Mouse (Mus musculus) liver, embryonic 15.5 days (tissue): ENCODE measurements around the gene Cyp27a1. TPM values are rescaled to one million over a fixed set of nuclear protein-coding genes. Genes with fewer than 3 reads are reported as not detected.
A peak's percentile ranks its signal among the peaks of the same experiment; 100 is the strongest.

Experiments
- ATAC-seq: fragments of 200-750 bp; cut with Nextera tagmentation; 2 replicates; pipeline ENCODE4 v1.8.0; 2017; ENCODE audit warnings: moderate number of reproducible peaks, mild to moderate bottlenecking, moderate library complexity; ENCODE audit not compliant: insufficient read depth
- H3K27ac ChIP-seq: fragments of 300-500 bp; sonication (generic); replicated peaks from 2 replicates; pipeline ENCODE4 v1.5.1; 2015; ENCODE audit warnings: mild to moderate bottlenecking, inconsistent platforms
- H3K27me3 ChIP-seq: fragments of 300-500 bp; sonication (generic); 2 replicates; pipeline ENCODE4 v1.6.1; 2015; ENCODE audit warnings: mild to moderate bottlenecking, inconsistent platforms
- H3K36me3 ChIP-seq: fragments of 300-500 bp; sonication (generic); replicated peaks from 2 replicates; pipeline ENCODE4 v1.6.1; 2015; ENCODE audit warnings: moderate library complexity, mild to moderate bottlenecking, inconsistent platforms
- H3K4me1 ChIP-seq: fragments of 300-500 bp; sonication (generic); replicated peaks from 2 replicates; pipeline ENCODE4 v1.6.1; 2015; ENCODE audit warnings: inconsistent platforms
- H3K4me2 ChIP-seq: fragments of 300-500 bp; sonication (generic); 2 replicates; pipeline ENCODE4 v1.6.1; 2015; ENCODE audit warnings: moderate library complexity, mild to moderate bottlenecking, inconsistent platforms
- H3K4me3 ChIP-seq: fragments of 300-500 bp; sonication (generic); replicated peaks from 2 replicates; pipeline ENCODE4 v1.5.1; 2015; ENCODE audit warnings: mild to moderate bottlenecking, inconsistent platforms
- H3K9ac ChIP-seq: fragments of 300-500 bp; sonication (generic); 2 replicates; pipeline ENCODE4 v1.6.1; 2015; ENCODE audit warnings: moderate library complexity, mild to moderate bottlenecking, inconsistent platforms
- H3K9me3 ChIP-seq: fragments of 300-500 bp; sonication (generic); replicated peaks from 2 replicates; pipeline ENCODE4 v1.6.1; 2016; ENCODE audit warnings: inconsistent platforms
- WGBS: fragments of 180-500 bp; shearing (Covaris S2); methylation state at CpG from one replicate; pipeline ENCODE4 v1.1.7; 2015; ENCODE audit warnings: mixed read lengths; ENCODE audit not compliant: insufficient replicate concordance; 5-methylcytosine and 5-hydroxymethylcytosine counted together
- polyA plus RNA-seq: library from polyadenylated mRNA; unstranded; fragments of >200 nt; fragmentation: Nextera tagmentation; extraction: Ambion mirVana; gene quantifications from 2 replicates; pipeline ENCODE4 v1.2.1, GENCODE M21; 2015

Gene Cyp27a1
- 5.8 TPM in 2 replicates for polyA plus RNA-seq

DNA sequence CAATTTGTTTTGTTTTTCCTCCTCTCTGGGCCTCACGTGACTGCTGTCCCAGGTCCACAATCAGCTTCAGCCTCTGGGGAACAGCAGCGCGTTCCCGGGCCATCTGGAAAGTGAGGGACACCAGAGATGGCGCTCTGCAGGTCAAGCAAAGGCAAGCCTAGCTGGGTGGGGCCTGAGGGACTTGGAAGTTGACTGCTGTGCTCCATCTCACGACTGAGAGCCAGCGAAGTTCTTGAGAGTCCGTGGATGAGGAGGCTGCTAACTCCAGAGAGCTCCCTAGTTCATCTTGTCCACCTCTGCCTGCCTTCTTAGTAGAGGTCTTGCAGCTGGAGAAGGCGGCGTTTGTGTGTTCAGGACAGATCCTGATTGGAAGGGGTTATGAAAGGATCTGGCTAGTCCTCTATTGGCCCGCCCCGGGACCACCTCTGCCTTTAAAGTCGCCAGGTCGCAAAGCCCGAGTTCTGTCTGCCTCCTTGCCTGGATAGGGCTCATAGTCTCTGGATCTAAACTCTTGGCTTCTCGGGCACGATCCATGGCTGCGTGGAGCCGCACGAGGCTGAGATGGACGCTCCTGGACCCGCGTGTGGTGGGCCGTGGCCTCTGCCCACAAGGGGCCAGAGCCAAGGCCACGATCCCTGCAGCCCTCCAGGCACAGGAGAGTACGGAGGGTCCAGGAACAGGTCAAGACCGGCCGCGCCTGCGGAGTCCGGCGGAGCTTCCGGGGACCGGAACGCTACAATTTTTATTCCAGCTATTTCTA, at the start of gene Cyp27a1:
Cyp27a1 (plus strand) TSS at position 476 of the 760 bp plus-strand sequence.
- 0 out of 2 replicates have a peak, but pooled peaks cover 3% of the 10 kb centered on the region for H3K4me1 ChIP-seq
- peaks cover 15% of the 10 kb centered on the region for H3K27me3 ChIP-seq
- WGBS: 8% methylated on average over 35 of the region's 35 CpGs
- H3K9me3 ChIP-seq: no peaks in the 10 kb centered on the region
- H3K4me2 ChIP-seq: peak within 1 kb of the TSS; percentile 68
- peak within 1 kb of the TSS; percentile 61 for H3K27ac ChIP-seq
- H3K9ac ChIP-seq: peak within 1 kb of the TSS; percentile 43
- peak within 1 kb of the TSS; percentile 53 for H3K4me3 ChIP-seq
- ATAC-seq: peak; percentile 68
- no peaks in the 10 kb centered on the region for H3K36me3 ChIP-seq

DNA sequence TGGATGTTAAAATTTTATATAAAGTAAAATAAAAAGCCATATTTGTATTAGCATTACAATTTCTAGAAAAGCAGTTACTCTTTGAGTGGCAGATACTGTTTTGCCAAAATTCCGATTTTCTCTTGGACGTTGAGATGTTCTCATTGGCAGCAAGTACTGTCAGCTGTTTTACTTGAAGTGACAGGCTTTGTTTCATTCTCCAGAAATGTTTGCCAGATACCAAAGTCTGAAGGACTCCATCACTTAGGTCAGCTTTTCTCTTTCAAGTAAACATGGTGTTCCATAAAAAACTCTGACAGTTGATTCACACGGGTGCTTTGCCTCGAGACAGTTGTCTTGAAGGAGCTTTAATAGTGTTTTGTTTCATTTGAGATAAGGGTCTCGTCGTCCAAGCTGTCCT, 48.2 kb upstream of the Cyp27a1 start:
- Histone ChIP-seq H3K9ac (no peak overlapping the region), H3K4me3 (no peak overlapping the region), H3K36me3 (no peaks in the 10 kb centered on the region; the same call in 1 of the 2 replicates), H3K4me1 (peaks cover 38% of the 10 kb centered on the region), H3K27me3 (no peaks in the 10 kb centered on the region), H3K4me2 (no peak overlapping the region), H3K9me3 (no peaks in the 10 kb centered on the region), H3K27ac (no peak overlapping the region)
- 60% methylated on average over 6 of the region's 6 CpGs for WGBS
- ATAC-seq: no peak

DNA sequence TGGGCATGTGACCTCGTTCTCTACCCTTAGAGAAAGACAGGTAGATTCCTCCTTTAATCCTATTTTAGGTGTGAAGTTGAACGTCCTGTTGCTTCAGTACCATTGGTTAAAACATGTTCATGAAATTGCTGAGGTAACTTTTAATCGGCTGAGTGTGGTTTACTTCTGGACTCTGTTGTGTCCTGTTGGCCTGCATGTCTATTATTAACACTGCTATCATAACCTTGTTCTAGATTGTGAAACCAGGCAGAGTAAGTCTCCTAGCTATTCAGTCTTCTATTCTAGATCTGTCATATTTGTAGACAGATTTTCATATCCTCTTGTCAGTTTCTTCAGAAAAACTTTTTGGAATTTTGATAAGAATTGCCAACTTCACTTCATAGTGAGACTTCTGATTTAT, 45.0 kb upstream of the Cyp27a1 start:
- H3K4me3 ChIP-seq: no peak overlapping the region
- peaks cover 27% of the 10 kb centered on the region for H3K4me1 ChIP-seq
- H3K36me3 ChIP-seq: peaks cover 9% of the 10 kb centered on the region; the same call in 1 of the 2 replicates
- no peak for ATAC-seq
- H3K27me3 ChIP-seq: no peaks in the 10 kb centered on the region
- H3K4me2 ChIP-seq: no peak overlapping the region
- H3K9me3 ChIP-seq: no peaks in the 10 kb centered on the region
- WGBS: 67% methylated on average over 3 of the region's 3 CpGs
- no peak overlapping the region for H3K27ac ChIP-seq
- no peak overlapping the region for H3K9ac ChIP-seq

DNA sequence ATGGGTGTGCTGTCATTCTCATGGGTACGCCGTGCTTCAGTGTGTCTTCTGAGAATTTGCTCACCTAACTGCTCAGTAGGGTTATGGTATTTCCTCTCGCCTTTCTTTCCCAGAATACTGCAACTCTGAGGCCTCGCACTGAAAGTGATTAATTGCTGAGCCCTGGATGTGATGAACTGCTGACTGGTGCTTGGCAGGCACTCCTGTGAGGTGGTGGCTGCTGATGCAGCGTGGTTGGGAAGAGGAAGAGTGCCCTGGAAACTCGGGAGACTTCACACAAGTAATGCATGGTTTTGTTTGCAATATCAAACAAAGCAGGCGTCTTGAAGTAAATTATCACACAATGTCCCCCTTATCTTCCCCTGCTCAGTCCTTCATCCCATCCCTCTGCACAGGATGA, 40.6 kb upstream of the Cyp27a1 start:
- Histone ChIP-seq H3K9me3 (no peaks in the 10 kb centered on the region), H3K4me3 (no peak overlapping the region), H3K9ac (no peak overlapping the region), H3K4me2 (no peak overlapping the region), H3K27me3 (no peaks in the 10 kb centered on the region), H3K36me3 (peaks cover 14% of the 10 kb centered on the region; the same call in 1 of the 2 replicates), H3K4me1 (peaks cover 12% of the 10 kb centered on the region), H3K27ac (no peak overlapping the region)
- no peak for ATAC-seq
- WGBS: 59% methylated on average over 7 of the region's 7 CpGs

DNA sequence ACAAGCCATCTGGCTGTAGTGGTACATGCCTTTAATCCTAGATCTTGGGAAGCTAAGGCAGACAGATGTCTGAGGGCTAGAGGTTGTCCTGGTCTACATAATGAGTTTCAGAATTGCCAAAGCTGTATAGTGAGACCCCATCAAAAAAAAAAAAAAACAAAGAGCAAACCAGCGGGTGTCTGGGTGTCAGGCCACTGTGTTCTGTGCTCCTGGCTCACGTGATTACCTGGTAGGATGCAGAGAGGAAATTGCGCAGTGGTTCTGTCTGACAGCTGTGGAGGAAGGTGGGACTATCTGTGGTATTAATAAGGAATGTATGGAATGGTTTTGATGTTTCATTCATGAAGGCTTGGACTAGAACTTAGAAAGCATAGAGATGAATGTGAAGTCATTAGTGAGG, 36.5 kb upstream of the Cyp27a1 start:
- Histone ChIP-seq H3K9ac (no peak overlapping the region), H3K4me2 (no peak overlapping the region), H3K27ac (no peak overlapping the region), H3K36me3 (peaks cover 41% of the 10 kb centered on the region), H3K4me1 (peaks cover 12% of the 10 kb centered on the region), H3K9me3 (no peaks in the 10 kb centered on the region), H3K4me3 (no peak overlapping the region), H3K27me3 (no peaks in the 10 kb centered on the region)
- 74% methylated on average over 3 of the region's 3 CpGs for WGBS
- no peak for ATAC-seq

DNA sequence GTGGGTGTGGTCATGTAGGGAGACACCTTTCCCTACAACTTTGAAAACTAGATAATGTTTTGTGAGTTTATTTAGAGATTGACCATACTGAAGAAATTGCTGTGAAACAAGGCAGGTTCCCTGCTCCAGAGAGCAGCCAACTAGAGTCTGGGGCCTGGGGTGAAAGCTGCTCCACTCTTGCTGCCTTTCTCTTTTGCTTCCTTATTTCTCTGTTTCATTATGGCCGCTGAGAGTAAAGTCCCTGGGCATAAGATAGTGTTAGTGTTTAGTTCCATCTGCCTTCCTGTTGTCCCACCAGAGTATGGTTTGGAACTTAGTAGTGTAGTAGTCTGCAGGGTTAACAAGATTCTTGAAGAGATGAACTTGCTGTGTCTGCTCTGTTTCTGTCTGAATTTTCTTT, 35.5 kb upstream of the Cyp27a1 start:
- Histone ChIP-seq H3K9me3 (no peaks in the 10 kb centered on the region), H3K27me3 (no peaks in the 10 kb centered on the region), H3K4me1 (peaks cover 8% of the 10 kb centered on the region), H3K4me3 (no peak overlapping the region), H3K9ac (no peak overlapping the region), H3K4me2 (no peak overlapping the region), H3K36me3 (peaks cover 44% of the 10 kb centered on the region), H3K27ac (no peak overlapping the region)
- 47% methylated on average over 1 of the region's 1 CpGs for WGBS
- no peak for ATAC-seq

DNA sequence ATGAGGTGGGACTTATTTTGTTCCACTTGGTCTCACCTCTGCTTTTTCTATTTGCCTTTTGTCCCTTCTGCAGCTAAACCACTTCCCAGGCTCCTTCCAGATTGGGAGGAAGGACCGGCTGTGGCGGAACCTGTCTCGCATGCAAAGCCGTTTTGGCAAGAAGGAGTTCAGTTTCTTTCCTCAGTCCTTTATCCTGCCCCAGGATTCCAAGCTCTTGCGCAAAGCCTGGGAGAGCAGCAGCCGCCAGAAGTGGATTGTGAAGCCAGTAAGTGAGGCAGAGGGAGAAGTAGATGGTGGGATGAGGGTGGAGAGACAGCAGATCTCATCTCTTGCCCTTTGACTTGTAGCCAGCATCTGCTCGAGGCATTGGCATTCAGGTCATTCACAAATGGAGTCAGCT, 26.2 kb upstream of the Cyp27a1 start:
- Histone ChIP-seq H3K36me3 (peaks cover 81% of the 10 kb centered on the region), H3K4me3 (no peak overlapping the region), H3K4me2 (no peak overlapping the region), H3K27ac (no peak overlapping the region), H3K9me3 (no peaks in the 10 kb centered on the region), H3K4me1 (no peaks in the 10 kb centered on the region), H3K9ac (no peak overlapping the region), H3K27me3 (no peaks in the 10 kb centered on the region)
- WGBS: 86% methylated on average over 7 of the region's 7 CpGs
- ATAC-seq: no peak

DNA sequence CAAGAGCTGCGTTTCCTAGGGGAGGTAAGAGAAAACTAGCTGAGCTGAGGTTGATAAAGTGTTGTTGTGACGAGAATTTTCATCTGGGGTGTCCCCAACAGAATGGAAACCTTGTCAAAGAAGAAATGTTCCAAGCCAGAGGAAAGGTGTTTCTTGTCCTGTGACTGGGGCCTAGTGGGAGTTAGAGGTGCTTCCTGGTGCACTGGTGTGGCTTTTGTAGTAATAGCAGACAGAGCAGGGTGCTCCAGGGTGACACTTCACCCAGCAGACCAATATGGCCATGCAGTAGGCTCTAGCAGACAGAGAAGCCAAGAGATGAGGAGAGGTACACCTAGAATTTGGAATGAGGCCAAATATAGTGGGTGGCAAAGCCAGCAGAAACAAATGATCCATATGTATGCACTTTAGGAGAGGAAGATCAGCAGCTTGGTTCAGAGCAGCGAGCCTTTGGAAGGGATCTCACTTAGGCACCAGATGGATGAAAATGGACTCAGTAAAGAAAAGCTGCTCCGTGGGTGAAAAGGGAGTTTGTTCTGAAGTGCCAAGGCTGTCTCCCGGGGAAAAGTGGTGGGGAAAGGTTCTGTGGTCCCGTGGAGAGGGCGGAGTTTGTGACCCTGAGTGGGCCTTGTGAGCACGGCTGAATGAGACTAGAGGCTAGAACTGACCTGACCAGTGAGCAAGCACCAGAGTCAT, 19.3 kb upstream of the Cyp27a1 start:
- Histone ChIP-seq H3K9me3 (no peaks in the 10 kb centered on the region), H3K4me3 (no peak overlapping the region), H3K27ac (no peak overlapping the region), H3K4me1 (0 out of 2 replicates have a peak, but pooled peaks cover under 1% of the 10 kb centered on the region), H3K4me2 (no peak overlapping the region), H3K9ac (no peak overlapping the region), H3K36me3 (peaks cover 56% of the 10 kb centered on the region), H3K27me3 (no peaks in the 10 kb centered on the region)
- ATAC-seq: no peak
- 65% methylated on average over 8 of the region's 8 CpGs for WGBS

DNA sequence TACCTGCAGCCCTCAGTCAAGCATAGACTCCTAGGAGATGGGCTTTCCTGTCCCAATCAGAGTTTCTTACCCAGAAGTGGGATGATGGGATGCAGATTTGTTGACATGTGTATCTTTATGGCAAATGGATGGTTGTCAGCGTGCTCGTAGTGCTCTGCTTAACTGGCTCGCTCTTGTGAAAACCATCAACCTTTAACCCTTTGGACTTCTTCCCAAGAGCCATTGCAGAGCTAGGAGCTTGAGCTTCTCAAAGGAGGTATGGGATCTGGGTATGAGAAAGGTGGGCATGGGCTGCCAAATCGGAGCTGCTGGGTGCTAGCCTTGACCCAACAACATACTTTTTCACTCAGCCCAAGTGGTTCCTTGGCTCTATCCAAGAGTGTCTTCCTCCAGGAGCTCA, 17.5 kb upstream of the Cyp27a1 start:
- Histone ChIP-seq H3K9ac (no peak overlapping the region), H3K9me3 (no peaks in the 10 kb centered on the region), H3K4me1 (0 out of 2 replicates have a peak, but pooled peaks cover 3% of the 10 kb centered on the region), H3K4me2 (no peak overlapping the region), H3K4me3 (no peak overlapping the region), H3K27ac (no peak overlapping the region), H3K27me3 (no peaks in the 10 kb centered on the region), H3K36me3 (peaks cover 39% of the 10 kb centered on the region)
- WGBS: 80% methylated on average over 4 of the region's 4 CpGs
- ATAC-seq: no peak

DNA sequence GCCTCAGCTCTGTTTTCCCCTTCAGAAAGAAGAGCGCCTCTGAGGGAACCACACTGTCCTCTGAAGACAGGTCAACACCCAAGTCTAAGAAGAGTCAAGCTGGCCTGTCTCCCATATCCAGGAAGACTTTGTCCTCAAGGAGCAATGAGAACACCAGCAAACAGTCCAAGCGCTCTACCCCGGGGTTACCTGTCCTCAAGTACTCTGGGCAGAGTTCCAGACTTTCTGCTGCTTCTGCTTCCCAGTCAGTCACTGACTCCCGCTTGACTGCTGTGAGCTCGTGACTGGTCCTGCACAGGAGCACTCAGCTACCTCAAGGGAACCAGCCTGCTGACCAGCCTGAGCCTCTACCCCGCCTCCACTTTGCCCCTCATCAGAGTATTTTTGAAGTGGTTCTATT, 16.0 kb upstream of the Cyp27a1 start:
- no peak for ATAC-seq
- no peak overlapping the region for H3K9ac ChIP-seq
- 0 out of 2 replicates have a peak, but pooled peaks cover 3% of the 10 kb centered on the region for H3K4me1 ChIP-seq
- peaks cover 34% of the 10 kb centered on the region for H3K36me3 ChIP-seq
- 77% methylated on average over 6 of the region's 6 CpGs for WGBS
- H3K9me3 ChIP-seq: no peaks in the 10 kb centered on the region
- H3K4me3 ChIP-seq: no peak overlapping the region
- H3K27ac ChIP-seq: no peak overlapping the region
- H3K27me3 ChIP-seq: no peaks in the 10 kb centered on the region
- no peak overlapping the region for H3K4me2 ChIP-seq

DNA sequence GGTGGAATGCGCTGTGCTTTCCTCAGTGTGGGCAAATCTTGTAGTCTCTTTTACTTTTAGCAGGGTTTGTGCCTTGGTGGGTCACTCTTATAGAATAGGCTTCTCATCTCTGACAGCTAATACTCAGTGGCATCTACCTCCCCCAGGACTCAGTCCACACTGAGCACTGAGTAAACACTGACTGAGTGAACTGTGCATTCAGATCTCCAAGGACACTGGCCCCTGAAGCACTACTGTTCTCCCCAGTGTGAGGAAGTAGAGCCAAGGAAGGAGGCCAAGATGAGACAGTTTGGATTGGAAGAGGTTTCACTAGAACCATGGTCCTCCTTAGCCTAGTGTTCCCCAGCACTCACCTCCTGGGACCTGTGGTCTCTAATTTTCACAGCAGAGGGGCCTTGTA, 15.0 kb upstream of the Cyp27a1 start:
- H3K4me3 ChIP-seq: no peak overlapping the region
- H3K36me3 ChIP-seq: peaks cover 34% of the 10 kb centered on the region
- no peak overlapping the region for H3K27ac ChIP-seq
- ATAC-seq: peak; percentile 57; the same call in 1 of the 2 replicates
- H3K9ac ChIP-seq: no peak overlapping the region
- H3K27me3 ChIP-seq: no peaks in the 10 kb centered on the region
- no peak overlapping the region for H3K4me2 ChIP-seq
- 86% methylated on average over 1 of the region's 1 CpGs for WGBS
- H3K4me1 ChIP-seq: 0 out of 2 replicates have a peak, but pooled peaks cover 3% of the 10 kb centered on the region
- no peaks in the 10 kb centered on the region for H3K9me3 ChIP-seq
